Mouse (Mus musculus) layer of hippocampus, adult 9-11 months (tissue): ENCODE data around the gene Pepd.
A peak's percentile ranks its signal among the peaks of the same experiment; 100 is the strongest.

Experiments
- DNase-seq: peaks from one replicate; pipeline ENCODE4 v3.0.0; 2022

Gene Pepd

DNA sequence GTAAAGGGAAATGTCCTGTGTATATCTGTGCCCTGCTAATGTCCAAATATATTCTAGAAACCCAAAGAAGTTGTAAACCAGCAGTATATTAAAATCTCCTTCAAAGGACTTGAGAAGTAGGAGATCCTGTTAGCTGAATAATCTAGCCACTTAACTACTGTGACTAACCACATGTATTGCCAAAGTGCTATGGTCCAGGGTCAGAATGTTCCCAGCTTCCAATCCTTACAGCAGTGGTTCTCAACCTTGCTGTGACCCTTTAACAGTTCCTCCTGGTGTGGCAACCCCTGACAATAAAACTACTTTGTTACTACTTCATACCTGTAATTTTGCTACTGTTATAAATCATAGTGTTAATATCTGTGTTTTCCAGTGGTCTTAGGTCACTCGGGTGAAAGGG lies 146.2 kb downstream of the Pepd start:
- no peak for DNase-seq

DNA sequence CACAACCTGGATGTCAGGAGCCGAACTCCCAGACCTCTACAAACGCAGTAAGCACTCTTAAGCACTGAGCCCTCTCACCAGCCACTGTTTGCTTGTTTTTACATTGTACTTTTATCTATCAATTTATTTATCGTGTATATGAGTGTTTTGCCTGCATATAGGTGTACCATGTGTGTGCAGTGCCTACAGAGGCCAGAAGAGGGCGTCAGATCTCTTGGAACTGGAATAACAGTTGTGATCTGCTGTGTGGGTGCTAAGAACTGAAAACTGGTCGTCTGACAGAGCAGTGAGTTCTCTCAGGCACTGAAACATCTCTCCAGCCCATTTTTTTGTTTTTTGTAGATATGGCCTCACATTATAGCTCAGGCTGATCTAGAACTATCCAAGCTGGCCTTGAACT lies 147.3 kb downstream of the Pepd start:
- DNase-seq = no peak

DNA sequence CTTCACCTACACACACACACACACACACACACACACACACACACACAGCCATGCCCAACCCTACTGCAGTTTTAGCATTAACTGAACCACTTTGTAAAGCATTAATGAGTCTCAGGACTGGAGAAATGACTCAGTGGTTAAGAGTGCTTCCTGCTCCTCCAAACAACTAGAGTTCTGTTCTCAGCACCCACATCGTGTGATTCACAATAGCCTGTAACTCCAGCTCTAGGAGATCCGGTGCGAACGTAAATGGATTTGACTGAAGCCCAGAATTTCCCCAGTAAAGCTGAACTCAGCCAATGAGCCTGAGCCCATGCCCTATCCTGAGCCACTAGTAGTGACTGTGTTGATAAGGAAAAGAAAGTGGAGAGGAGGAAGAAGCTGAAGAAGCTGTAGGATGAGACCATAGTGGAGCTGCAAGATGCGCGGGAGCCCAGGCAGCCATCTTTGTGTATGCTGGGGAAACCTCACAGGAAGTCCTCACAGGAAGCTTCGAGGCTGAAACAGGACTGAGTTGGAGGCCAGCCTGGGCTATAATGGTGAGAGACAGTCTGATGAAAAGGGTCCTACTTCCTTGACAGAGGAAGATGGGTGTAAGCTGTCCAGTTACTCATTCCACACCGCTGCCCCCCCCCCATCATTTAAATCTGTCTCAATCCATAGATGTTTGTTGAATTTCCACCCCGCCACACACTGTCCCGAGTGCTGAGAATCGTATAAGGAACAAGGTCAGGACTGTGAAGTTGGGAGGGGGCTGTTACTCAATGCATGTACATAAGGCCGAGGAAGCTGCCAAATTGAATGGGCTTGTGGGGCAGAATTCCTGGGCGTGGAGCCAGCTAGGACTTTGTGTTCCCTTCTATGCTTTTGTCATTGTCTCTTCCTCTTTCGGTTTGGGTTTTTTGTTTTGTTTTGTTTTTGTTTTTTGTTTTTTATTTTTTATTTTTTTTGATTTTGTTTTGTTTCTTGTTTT lies 152.4 kb downstream of the Pepd start:
- peak; percentile 88 for DNase-seq

DNA sequence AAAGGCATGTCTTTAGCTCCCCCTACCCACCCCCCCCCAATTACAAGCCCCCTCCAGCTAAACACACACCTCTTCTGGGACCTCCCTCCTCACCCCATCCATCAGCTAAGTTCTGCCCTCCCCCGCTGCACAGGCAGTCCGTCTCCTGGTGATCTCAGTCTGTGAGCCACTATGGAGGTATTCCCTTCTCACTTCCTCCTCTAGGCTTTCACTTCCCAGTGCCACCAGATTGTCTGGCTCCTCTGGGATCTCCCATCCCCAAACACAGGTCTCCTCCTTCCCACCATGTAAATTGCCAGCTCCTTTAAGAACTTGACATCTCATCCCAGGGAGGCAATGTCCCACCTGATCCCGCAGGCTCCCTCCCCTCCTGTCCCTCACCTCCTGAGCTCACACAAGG lies 153.8 kb downstream of the Pepd start:
- no peak for DNase-seq

DNA sequence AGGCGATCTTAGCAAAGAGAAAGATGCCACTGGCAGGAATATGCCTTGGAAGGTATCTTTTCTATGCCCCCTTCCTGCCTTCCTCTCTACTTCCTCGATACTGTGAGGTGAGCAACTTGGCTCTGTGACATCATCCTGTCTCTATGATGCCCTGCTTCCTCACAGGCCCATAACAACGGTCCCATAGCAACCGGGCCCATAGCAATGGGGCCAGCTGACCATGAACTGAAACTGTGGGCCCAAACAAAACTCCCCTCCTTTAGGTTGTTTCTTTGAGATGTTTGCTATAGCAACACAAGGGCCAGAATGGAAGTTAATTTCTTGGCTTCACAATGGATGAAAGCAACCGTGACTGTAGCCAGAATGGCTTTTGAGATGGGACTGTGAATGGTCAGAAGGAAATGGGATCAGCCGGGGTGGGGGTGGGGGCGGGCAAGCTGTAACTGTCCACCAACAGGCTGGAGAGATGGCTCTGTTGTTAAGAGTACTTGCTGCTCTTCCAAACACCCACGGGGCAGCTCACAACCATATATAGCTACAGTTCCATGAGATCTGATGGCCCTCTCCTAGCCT lies 154.5 kb downstream of the Pepd start:
- DNase-seq = no peak

DNA sequence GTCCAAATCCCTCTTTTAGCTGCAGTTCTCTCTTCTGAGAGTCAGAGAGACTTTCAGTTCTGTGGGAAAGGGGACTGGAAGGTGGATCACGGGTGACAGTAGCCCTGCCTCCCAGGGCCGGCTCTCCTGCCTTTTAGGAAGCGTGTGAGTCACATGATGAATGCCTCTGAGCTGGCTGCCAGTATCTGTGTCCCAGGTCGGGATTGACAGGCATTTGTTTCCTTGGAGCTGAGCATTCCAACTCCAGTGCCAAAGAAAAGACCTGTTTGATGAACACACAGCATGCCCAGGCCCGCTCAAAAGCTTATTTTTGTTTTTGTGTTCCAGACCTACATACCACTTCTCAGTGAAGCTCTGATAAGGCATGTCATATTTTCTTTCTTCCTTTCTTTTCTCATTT lies 164.5 kb downstream of the Pepd start:
- no peak for DNase-seq

DNA sequence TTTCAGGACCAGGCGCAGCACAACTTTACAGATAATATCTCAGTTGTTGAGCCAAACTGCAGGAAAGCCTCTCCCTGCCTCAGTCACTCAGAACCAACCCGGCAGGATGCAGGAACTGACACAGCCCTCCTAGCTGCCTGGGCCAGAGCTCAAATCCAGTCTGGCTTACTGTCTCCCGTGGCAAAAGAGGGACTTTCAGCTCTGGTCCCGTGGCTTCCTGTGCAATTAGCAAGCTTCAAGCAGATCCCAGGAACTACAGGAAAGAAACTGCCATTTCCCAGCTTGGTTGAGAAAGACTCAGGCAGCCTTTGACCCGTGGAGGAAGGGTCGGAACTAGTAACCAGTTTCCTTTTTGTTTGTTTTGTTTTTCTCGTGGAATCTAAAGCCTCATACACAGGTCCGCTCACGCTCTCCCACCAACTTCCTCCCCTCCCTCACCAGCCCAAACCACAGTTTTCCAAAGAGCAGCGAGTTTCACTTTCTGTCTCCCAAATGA lies 168.7 kb downstream of the Pepd start:
- no peak for DNase-seq

DNA sequence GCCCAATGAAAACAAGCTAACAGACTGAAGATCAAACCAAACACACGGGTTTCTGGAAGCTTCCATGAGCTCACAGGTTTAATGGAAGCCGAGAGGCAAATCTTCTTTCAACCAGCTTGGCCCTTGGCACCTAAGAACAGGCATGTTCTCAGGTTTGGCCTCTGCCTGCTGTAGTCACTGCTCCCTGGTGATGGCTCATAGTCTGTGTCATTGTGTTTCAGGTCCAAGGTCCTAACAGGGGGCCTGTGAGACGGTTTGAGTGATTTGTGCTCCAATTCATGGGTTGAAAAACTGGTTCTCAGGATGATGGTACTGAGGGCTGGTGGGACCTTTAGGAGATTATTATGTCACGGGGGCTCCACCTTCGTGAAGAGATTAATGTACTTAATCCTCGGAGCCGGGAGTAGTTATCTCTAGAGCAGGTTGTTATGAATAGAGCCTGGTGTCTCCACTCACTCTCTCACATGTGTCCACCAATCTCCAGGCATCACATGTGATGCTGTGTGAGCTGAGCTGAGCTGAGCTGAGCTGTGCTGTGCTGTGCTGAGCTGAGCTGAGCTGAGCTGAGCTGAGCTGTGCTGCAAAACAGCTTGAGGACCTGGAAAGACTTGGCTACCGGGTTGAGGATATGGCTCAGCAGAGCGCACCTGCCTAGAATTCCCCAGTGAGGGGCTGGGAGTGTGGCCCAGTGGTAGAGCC lies 169.4 kb downstream of the Pepd start:
- DNase-seq = no peak

DNA sequence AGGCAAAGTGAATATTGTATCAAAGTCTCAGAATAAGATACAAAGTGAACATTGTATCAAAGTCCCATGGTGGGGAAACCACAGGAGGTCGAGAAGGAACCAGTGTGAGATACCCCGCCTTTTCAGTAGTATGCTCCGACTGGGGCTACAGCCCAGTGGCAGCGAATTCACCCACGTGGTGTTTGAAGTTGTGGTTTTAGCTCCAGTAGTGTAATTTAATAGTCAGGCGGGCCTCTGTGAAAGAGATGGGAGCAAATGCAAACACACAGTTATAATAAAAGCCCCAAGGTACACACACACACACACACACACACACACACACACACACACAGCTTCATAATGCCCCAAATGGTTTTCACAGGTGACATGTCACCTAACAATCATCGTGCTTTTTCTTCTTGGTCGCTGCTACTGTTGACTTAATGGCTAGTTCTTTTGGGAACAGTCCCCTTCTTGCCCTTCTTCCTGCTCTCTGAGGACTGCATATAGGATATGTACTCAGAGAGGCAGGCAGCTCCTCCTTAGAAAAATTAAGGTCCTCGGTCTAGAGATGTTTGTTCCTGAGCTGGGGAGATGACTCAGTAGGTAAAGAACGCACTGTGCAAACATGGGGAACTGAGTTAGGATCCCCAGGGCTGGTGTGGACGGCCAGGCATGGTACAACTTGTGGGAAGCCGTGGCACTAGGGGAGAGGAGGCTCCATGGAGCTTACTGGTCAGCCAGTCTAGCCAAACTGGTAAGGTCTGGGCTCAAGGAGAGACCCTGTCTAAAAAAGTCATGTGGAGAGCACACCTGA lies 172.6 kb downstream of the Pepd start:
- no peak for DNase-seq

DNA sequence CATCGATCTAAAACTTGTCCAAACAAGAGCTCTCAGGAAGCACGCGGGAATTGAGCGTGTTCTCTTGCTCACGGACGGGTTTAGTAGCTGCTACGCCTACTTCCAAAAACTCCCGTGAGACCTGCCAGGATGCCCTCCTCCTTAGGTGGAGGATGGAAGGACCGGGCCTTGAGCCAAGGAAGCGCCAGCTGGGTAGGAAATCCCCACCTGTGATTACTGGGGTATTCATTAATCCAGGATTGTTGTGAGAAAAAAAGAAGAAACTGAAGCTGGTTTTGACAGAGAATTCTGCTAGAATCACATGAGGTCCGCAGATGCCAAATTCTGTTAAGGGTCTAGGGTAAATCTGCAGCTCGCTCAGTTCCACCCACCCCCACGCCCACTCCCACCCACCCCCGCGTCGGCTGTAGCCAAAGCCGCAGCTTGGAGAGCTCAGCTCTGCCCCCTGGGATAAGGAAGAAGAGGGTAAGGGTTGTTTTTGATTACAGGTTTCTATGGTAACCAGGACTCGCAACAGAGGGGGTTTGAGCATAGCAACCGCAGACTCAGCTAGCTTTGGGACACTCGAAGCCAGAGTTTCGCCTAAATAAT lies 174.2 kb downstream of the Pepd start:
- peak; percentile 40 for DNase-seq

DNA sequence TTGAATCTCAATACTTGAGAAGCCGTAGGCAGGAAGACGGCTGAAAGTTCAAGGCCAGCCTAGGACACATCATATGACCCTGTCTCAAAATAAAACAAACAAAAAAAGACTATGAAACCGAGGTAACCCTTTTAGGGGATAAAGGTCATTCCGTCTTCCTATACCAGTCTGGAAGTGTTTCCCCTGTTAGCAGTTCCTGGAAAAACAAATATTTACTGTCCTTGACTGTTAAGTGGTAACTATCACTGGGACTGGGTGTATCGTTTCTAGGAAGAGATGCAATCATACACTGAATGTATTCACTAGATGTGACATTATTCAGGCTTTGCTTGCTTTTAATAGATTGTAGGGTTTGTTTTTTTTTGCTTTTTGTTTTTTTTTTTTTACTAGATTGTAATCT lies 178.4 kb downstream of the Pepd start:
- no peak for DNase-seq
